Mouse (Mus musculus): ENCODE results near the gene Cox19. TPM values are rescaled to one million over a fixed set of nuclear protein-coding genes. Genes with fewer than 3 reads are reported as not detected.

The Cox19 gene
- total and polyA plus RNA-seq, 2 experiments from 2014 or later: 79.4 to 95.5 TPM

DNA sequence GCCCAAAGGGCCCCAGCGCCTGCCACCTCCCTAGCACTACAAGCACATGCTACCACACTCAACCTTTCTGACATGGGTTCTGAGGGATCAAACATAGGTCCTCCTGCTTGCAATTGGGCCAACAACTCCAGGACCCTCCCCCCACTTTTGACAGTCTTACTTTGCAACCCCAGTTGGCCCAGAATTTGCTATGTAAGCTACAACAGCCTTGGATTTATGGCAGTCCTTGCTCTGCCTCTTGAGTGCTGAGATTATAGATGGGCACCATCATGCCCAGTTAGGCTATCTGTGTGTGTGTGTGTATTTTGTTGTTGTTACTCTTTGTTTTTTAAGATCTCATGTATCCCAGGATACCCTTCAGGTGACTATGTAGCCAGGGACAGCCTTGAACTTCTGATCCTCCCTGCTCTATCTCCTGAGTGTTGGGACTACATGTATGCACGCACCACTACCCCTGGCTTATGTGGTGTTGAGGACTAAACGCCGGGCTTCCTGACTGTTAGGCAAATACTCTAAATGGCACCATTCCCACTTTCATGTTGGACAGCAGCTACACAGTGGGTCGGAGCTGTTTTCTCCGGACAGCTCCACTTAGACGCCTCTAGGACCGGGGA is 28.7 kb upstream of the Cox19 start:
- H3K4me2 ChIP-seq (ENCODE audit: low read depth, low read length, poor library complexity, severe bottlenecking): peak overlapping the region; percentile 93
- no peaks in the 10 kb centered on the region for H3K4me1 ChIP-seq (ENCODE audit: insufficient read depth, low read length)
- peak overlapping the region; percentile 62 for H3K4me3 ChIP-seq (ENCODE audit: low read depth, low read length)
- no peaks in the 10 kb centered on the region for H3K36me3 ChIP-seq (ENCODE audit: insufficient read depth, low read length)
- H3K27me3 ChIP-seq (ENCODE audit: insufficient read depth, low read length): no peaks in the 10 kb centered on the region
- WGBS: 17% methylated on average over 8 of the region's 8 CpGs
- peak overlapping the region; percentile 61 for H3K9ac ChIP-seq (replicated peaks; ENCODE audit: low read length, poor library complexity, severe bottlenecking)
- DNase-seq (ENCODE audit: low spot score): no peak
- H3K27ac ChIP-seq (ENCODE audit: low read depth, low read length): no peak overlapping the region
- TF ChIP-seq CTCF (IDR thresholded peaks at IDR 0.05): no peak
- ATAC-seq (ENCODE audit: low FRiP score): no peak
- H3K9me3 ChIP-seq (ENCODE audit: low read length): no peaks in the 10 kb centered on the region

DNA sequence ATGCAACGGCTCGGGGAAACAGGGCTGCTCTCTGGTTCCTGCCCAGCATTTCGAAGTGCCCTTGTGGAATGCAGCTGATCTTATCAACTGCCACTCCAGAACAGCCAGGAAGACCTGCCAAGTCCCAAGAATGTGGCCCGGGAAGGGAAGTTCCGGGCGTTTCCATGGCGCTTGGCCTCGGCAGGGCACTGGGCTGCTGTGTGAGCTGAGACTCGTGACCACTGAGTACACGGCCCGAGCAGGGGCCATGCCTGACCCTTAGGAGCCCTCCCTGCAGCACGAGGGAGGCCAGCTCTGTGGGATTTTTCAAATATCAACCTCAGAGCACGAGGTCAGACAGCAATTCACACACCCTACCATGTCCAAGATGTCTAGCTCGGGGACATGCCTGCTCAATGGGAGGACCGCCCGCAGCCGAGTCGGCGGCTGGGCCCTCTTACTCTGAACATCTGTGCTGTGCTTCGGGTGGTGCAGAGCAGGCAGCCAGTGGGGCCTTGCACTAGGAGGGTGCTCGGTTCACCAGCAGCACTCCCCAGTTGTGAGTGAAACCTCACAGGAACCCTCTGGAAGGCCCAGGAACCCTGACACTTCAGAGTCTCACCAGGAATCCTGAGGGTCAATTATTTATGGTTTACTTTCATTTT is 27.9 kb upstream of the Cox19 start:
- H3K27ac ChIP-seq (ENCODE audit: low read depth, low read length): no peak overlapping the region
- no peak for TF ChIP-seq CTCF (IDR thresholded peaks at IDR 0.05)
- ATAC-seq (ENCODE audit: low FRiP score): no peak
- no peak overlapping the region for H3K4me3 ChIP-seq (ENCODE audit: low read depth, low read length)
- no peaks in the 10 kb centered on the region for H3K36me3 ChIP-seq (ENCODE audit: insufficient read depth, low read length)
- no peak overlapping the region for H3K4me2 ChIP-seq (ENCODE audit: low read depth, low read length, poor library complexity, severe bottlenecking)
- H3K9ac ChIP-seq (replicated peaks; ENCODE audit: low read length, poor library complexity, severe bottlenecking): no peak overlapping the region
- no peaks in the 10 kb centered on the region for H3K9me3 ChIP-seq (ENCODE audit: low read length)
- no peaks in the 10 kb centered on the region for H3K4me1 ChIP-seq (ENCODE audit: insufficient read depth, low read length)
- WGBS: 54% methylated on average over 21 of the region's 21 CpGs
- DNase-seq (ENCODE audit: low spot score): peak; percentile 42
- no peaks in the 10 kb centered on the region for H3K27me3 ChIP-seq (ENCODE audit: insufficient read depth, low read length)

GRCm38 (mm10) chr5:139378271-139378556 is 27.0 kb upstream of the Cox19 start:
- no peak for DNase-seq (ENCODE audit: low spot score)
- TF ChIP-seq CTCF (IDR thresholded peaks at IDR 0.05): no peak

GRCm38 (mm10) chr5:139377468-139378270 is 26.5 kb upstream of the Cox19 start, which contains the start of gene Gpr146:
TSS of gene Gpr146 (plus strand) at chr5:139377697.
- Histone ChIP-seq H3K36me3 (ENCODE audit: insufficient read depth, low read length) (no peaks in the 10 kb centered on the region), H3K9me3 (ENCODE audit: low read length) (no peaks in the 10 kb centered on the region), H3K9ac (replicated peaks; ENCODE audit: low read length, poor library complexity, severe bottlenecking) (no peak within 1 kb of the TSS), H3K4me3 (ENCODE audit: low read depth, low read length) (no peak within 1 kb of the TSS), H3K4me2 (ENCODE audit: low read depth, low read length, poor library complexity, severe bottlenecking) (no peak within 1 kb of the TSS), H3K4me1 (ENCODE audit: insufficient read depth, low read length) (0 out of 2 replicates have a peak, but pooled peaks cover 2% of the 10 kb centered on the region), H3K27ac (ENCODE audit: low read depth, low read length) (no peak within 1 kb of the TSS), H3K27me3 (ENCODE audit: insufficient read depth, low read length) (no peaks in the 10 kb centered on the region)
- no peak for ATAC-seq (ENCODE audit: low FRiP score)
- no peak for DNase-seq (ENCODE audit: low spot score)
- WGBS: 82% methylated on average over 18 of the region's 18 CpGs
- TF ChIP-seq CTCF (IDR thresholded peaks at IDR 0.05): no peak

More at GRCm38 (mm10) chr5:139378271-139378556, 27.0 kb upstream of the Cox19 start:
- H3K9me3 ChIP-seq (ENCODE audit: low read length): no peaks in the 10 kb centered on the region
- no peak overlapping the region for H3K9ac ChIP-seq (replicated peaks; ENCODE audit: low read length, poor library complexity, severe bottlenecking)
- no peak for ATAC-seq (ENCODE audit: low FRiP score)
- no peak overlapping the region for H3K4me2 ChIP-seq (ENCODE audit: low read depth, low read length, poor library complexity, severe bottlenecking)
- no peak overlapping the region for H3K4me3 ChIP-seq (ENCODE audit: low read depth, low read length)
- H3K36me3 ChIP-seq (ENCODE audit: insufficient read depth, low read length): no peaks in the 10 kb centered on the region
- no peaks in the 10 kb centered on the region for H3K4me1 ChIP-seq (ENCODE audit: insufficient read depth, low read length)
- no peak overlapping the region for H3K27ac ChIP-seq (ENCODE audit: low read depth, low read length)
- 94% methylated on average over 7 of the region's 7 CpGs for WGBS
- H3K27me3 ChIP-seq (ENCODE audit: insufficient read depth, low read length): no peaks in the 10 kb centered on the region

- Histone ChIP-seq H3K36me3 (ENCODE audit: insufficient read depth, low read length) (no peaks in the 10 kb centered on the region), H3K27me3 (ENCODE audit: insufficient read depth, low read length) (no peaks in the 10 kb centered on the region), H3K4me2 (ENCODE audit: low read depth, low read length, poor library complexity, severe bottlenecking) (no peak overlapping the region), H3K4me1 (ENCODE audit: insufficient read depth, low read length) (0 out of 2 replicates have a peak, but pooled peaks cover 4% of the 10 kb centered on the region), H3K27ac (ENCODE audit: low read depth, low read length) (no peak overlapping the region), H3K9me3 (ENCODE audit: low read length) (no peaks in the 10 kb centered on the region), H3K9ac (replicated peaks; ENCODE audit: low read length, poor library complexity, severe bottlenecking) (no peak overlapping the region), H3K4me3 (ENCODE audit: low read depth, low read length) (no peak overlapping the region)
- DNase-seq (ENCODE audit: low spot score) (no peak), ATAC-seq (ENCODE audit: low FRiP score) (no peak)
- no peak for TF ChIP-seq CTCF (IDR thresholded peaks at IDR 0.05)
- WGBS: 91% methylated on average over 2 of the region's 2 CpGs
Measured at GRCm38 (mm10) chr5:139374841-139375240, 23.6 kb upstream of the Cox19 start.

Measured in midbrain, postnatal 0 days (tissue).